Mouse (Mus musculus): Measurements from ENCODE around the gene Slc52a3.

DNA sequence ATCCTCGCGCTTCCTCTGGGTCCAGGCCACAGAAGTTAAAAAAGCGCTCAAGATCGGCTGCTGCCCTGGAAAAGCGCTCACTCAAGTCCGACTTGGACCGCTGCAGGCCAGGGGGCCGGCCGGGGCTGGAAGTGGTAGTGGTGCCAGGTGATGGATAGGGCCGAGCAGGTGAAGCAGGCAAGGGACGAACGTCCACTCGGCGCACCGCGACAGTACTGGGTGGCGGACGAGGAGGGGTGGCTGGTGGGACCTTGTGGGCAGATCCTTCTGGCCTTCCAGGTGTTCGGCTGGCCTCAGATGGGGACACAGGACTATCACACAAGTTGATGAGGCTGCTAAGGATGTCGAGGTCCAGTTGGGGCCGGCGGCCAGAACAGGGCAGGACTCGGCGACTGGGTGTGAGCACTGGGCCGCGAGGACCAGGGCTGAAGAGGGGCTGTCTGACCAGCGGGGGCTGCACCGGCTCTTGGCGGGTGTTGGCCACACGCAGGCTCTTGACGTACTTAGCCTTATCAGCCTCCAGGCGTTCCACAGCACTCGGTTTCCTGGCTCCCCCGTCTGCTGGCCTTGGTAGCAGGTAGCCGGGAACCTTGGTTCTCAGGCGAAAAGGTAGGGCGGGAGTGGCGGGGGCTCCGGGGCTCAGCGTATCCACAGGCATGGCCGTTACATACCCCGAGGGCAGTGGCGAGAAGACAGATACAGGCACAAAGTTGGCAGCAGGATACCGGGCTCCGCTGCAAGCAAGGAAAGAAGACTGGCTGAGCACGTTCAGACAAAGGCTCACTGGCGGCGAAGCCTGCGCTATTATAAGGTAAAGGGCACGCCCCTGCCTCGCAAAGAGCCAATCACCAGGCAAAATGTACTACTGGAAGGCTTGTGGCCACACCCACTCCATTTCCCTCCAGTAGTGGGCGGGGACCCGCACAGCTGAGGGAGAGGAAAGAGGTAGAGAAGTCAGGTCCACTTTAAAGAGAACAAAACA, 25.8 kb upstream of the Slc52a3 start:
- TF ChIP-seq CTCF (IDR thresholded peaks at IDR 0.05; ENCODE audit: low read depth, low read length) (no peak), EP300 (IDR thresholded peaks at IDR 0.05; ENCODE audit: insufficient read depth, low read depth, low read length) (no peak), POLR2A (IDR thresholded peaks at IDR 0.05; ENCODE audit: insufficient read depth, low read length) (peak; percentile 71)

Data from ES-Bruce4 (cell line).